Mouse (Mus musculus) limb, embryonic 14.5 days (tissue): Measurements from ENCODE around the gene Mcf2. TPM values are rescaled to one million over a fixed set of nuclear protein-coding genes. Genes with fewer than 3 reads are reported as not detected.
A peak's percentile ranks its signal among the peaks of the same experiment; 100 is the strongest.

Source experiments
- ATAC-seq: fragments of 200-750 bp; cut with Nextera tagmentation; 2 replicates; pipeline ENCODE4 v1.8.0; 2017; ENCODE audit warnings: low read depth, moderate number of reproducible peaks, moderate TSS enrichment; ENCODE audit not compliant: low FRiP score
- DNase-seq: peaks from one replicate; pipeline ENCODE4 v3.0.0-alpha.2; 2015; ENCODE audit warnings: low spot score
- H3K27ac ChIP-seq: fragments of 300-500 bp; sonication (generic); replicated peaks from 2 replicates; pipeline ENCODE4 v1.5.1; 2014; ENCODE audit warnings: low read depth, mild to moderate bottlenecking, low read length, moderate library complexity, mixed read lengths
- H3K27me3 ChIP-seq: fragments of 300-500 bp; sonication (generic); 2 replicates; pipeline ENCODE4 v1.6.1; 2014; ENCODE audit warnings: low read length, mixed read lengths; ENCODE audit not compliant: control insufficient read depth, insufficient read depth
- H3K36me3 ChIP-seq: fragments of 300-500 bp; sonication (generic); 2 replicates; pipeline ENCODE4 v1.6.1; 2014; ENCODE audit warnings: mild to moderate bottlenecking, low read length, moderate library complexity, mixed read lengths; ENCODE audit not compliant: control insufficient read depth, insufficient read depth
- H3K4me1 ChIP-seq: fragments of 300-500 bp; sonication (generic); 2 replicates; pipeline ENCODE4 v1.6.1; 2014; ENCODE audit warnings: antibody characterized with exemption, low read length, mixed read lengths; ENCODE audit not compliant: control insufficient read depth, insufficient read depth
- H3K4me2 ChIP-seq: fragments of 300-500 bp; sonication (generic); replicated peaks from 2 replicates; pipeline ENCODE4 v1.6.1; 2014; ENCODE audit warnings: low read depth, mild to moderate bottlenecking, low read length, moderate library complexity; ENCODE audit not compliant: severe bottlenecking
- H3K4me3 ChIP-seq: fragments of 300-500 bp; sonication (generic); replicated peaks from 2 replicates; pipeline ENCODE4 v1.5.1; 2014; ENCODE audit warnings: low read length
- H3K9ac ChIP-seq: fragments of 300-500 bp; sonication (generic); 2 replicates; pipeline ENCODE4 v1.6.1; 2014; ENCODE audit warnings: mild to moderate bottlenecking, low read depth, low read length, moderate library complexity; ENCODE audit not compliant: severe bottlenecking
- H3K9me3 ChIP-seq: fragments of 300-500 bp; sonication (generic); 2 replicates; pipeline ENCODE4 v1.6.1; 2016; ENCODE audit warnings: low read length; ENCODE audit not compliant: control insufficient read depth
- POLR2A ChIP-seq: fragments of 200-500 bp; IDR thresholded peaks from 2 replicates; pipeline ENCODE4 v1.8.0; 2012; ENCODE audit warnings: inconsistent platforms, mild to moderate bottlenecking, moderate library complexity, borderline replicate concordance; ENCODE audit not compliant: insufficient read depth, insufficient read length; ENCODE audit errors: extremely low read depth
- WGBS: fragments of 180-500 bp; shearing (Covaris S2); extraction: QIAGEN DNeasy Blood & Tissue Kit; methylation state at CpG from one replicate; pipeline ENCODE4 v1.1.7; 2014; 5-methylcytosine and 5-hydroxymethylcytosine counted together
- polyA plus RNA-seq, 2 experiments: library from polyadenylated mRNA; depleted of rRNA in 1 of 2; stranded (reverse) in 1 of 2; unstranded in 1 of 2; fragments of >200 nt; fragmentation: Nextera tagmentation in 1 of 2; extraction: Ambion mirVana in 1 of 2; gene quantifications; 2 replicates each; pipeline versions ENCODE4 v1.2.1 to v1.2.3; 2012 to 2014

Gene Mcf2
- polyA plus RNA-seq, 2 experiments = 0.22 to 0.28 TPM

GRCm38 (mm10) chrX:60169511-60169910 is 9.4 kb downstream of the Mcf2 start:
- DNase-seq = no peak
- Histone ChIP-seq H3K4me1 (no peaks in the 10 kb centered on the region), H3K27me3 (no peaks in the 10 kb centered on the region), H3K27ac (no peak overlapping the region), H3K4me2 (no peak overlapping the region), H3K4me3 (no peak overlapping the region), H3K9ac (no peak overlapping the region), H3K9me3 (no peaks in the 10 kb centered on the region), H3K36me3 (no peaks in the 10 kb centered on the region)
- WGBS = 78% methylated on average over 2 of the region's 2 CpGs
- no peak for ATAC-seq
- TF ChIP-seq POLR2A = no peak

- Histone ChIP-seq H3K27me3 (no peaks in the 10 kb centered on the region), H3K9me3 (no peaks in the 10 kb centered on the region), H3K27ac (no peak overlapping the region), H3K36me3 (no peaks in the 10 kb centered on the region), H3K4me3 (no peak overlapping the region), H3K9ac (no peak overlapping the region), H3K4me2 (no peak overlapping the region), H3K4me1 (no peaks in the 10 kb centered on the region)
- TF ChIP-seq POLR2A = no peak
- WGBS = 62% methylated on average over 2 of the region's 2 CpGs
- ATAC-seq (no peak), DNase-seq (no peak)
These were observed 10.1 kb downstream of the Mcf2 start for GRCm38 (mm10) chrX:60168796-60169195.

GRCm38 (mm10) chrX:60147268-60147974 is 31.5 kb downstream of the Mcf2 start:
- peak overlapping the region; percentile 26 for H3K4me2 ChIP-seq
- 20% methylated on average over 13 of the region's 13 CpGs for WGBS
- H3K27me3 ChIP-seq = no peaks in the 10 kb centered on the region
- no peaks in the 10 kb centered on the region for H3K36me3 ChIP-seq
- no peak for ATAC-seq
- no peaks in the 10 kb centered on the region for H3K9me3 ChIP-seq
- H3K4me1 ChIP-seq = no peaks in the 10 kb centered on the region
- H3K9ac ChIP-seq = no peak overlapping the region
- peak overlapping the region; percentile 19 for H3K4me3 ChIP-seq
- no peak for TF ChIP-seq POLR2A
- DNase-seq = no peak
- no peak overlapping the region for H3K27ac ChIP-seq

- DNase-seq = no peak
- H3K9me3 ChIP-seq = no peaks in the 10 kb centered on the region
- no peak overlapping the region for H3K27ac ChIP-seq
- no peak for ATAC-seq
- H3K4me3 ChIP-seq = no peak overlapping the region
- TF ChIP-seq POLR2A = no peak
- H3K4me2 ChIP-seq = no peak overlapping the region
- no peaks in the 10 kb centered on the region for H3K36me3 ChIP-seq
- H3K4me1 ChIP-seq = no peaks in the 10 kb centered on the region
- no peak overlapping the region for H3K9ac ChIP-seq
- H3K27me3 ChIP-seq = no peaks in the 10 kb centered on the region
- WGBS = 87% methylated on average over 1 of the region's 1 CpGs
These were observed 103.5 kb downstream of the Mcf2 start for GRCm38 (mm10) chrX:60075359-60075758.

- Histone ChIP-seq H3K4me1 (no peaks in the 10 kb centered on the region), H3K4me2 (no peak overlapping the region), H3K36me3 (no peaks in the 10 kb centered on the region), H3K4me3 (no peak overlapping the region), H3K9ac (no peak overlapping the region), H3K27ac (no peak overlapping the region), H3K9me3 (no peaks in the 10 kb centered on the region), H3K27me3 (no peaks in the 10 kb centered on the region)
- ATAC-seq = no peak
- no peak for TF ChIP-seq POLR2A
- no peak for DNase-seq
- 86% methylated on average over 9 of the region's 9 CpGs for WGBS
These were observed 123.7 kb downstream of the Mcf2 start for GRCm38 (mm10) chrX:60055185-60055584.
